Mouse (Mus musculus) erythroblast, embryonic 14.5 days (primary cell): ENCODE results near the gene Olfr1043. TPM values are rescaled to one million over a fixed set of nuclear protein-coding genes. Genes with fewer than 3 reads are reported as not detected.
"Not testable (repeated sequence)": the region's sequence is repeated elsewhere in the genome, so short reads cannot be mapped to it uniquely, and the experiment has no call there.

Experiments used
- H3K27me3 ChIP-seq: 2 replicates; pipeline ENCODE4 v1.6.1; 2012; ENCODE audit warnings: inconsistent platforms; ENCODE audit not compliant: control insufficient read depth
- H3K36me3 ChIP-seq: 2 replicates; pipeline ENCODE4 v1.6.1; 2012; ENCODE audit warnings: mild to moderate bottlenecking, inconsistent platforms; ENCODE audit not compliant: control insufficient read depth
- H3K4me1 ChIP-seq: 2 replicates; pipeline ENCODE4 v1.6.1; 2012; ENCODE audit warnings: inconsistent platforms; ENCODE audit not compliant: control insufficient read depth
- H3K4me3 ChIP-seq: replicated peaks from 2 replicates; pipeline ENCODE3; 2012; ENCODE audit warnings: moderate library complexity, mild to moderate bottlenecking, inconsistent platforms
- H3K9me3 ChIP-seq: 2 replicates; pipeline ENCODE4 v1.6.1; 2012; ENCODE audit warnings: low read length, inconsistent platforms, mixed read lengths; ENCODE audit not compliant: control insufficient read depth
- GATA1 ChIP-seq: IDR thresholded peaks from 2 replicates; pipeline ENCODE4 v1.6.1; 2012; ENCODE audit warnings: low read length, inconsistent platforms, mixed read lengths
- TAL1 ChIP-seq: IDR thresholded peaks from 3 replicates; pipeline ENCODE4 v1.6.1; 2012; ENCODE audit warnings: low read length, inconsistent platforms, mixed read lengths
- polyA plus RNA-seq: library from polyadenylated mRNA; stranded (reverse); fragments of >175 nt; gene quantifications from 2 replicates; pipeline ENCODE4 v1.2.3, GENCODE M21; 2012

Olfr1043 gene
- not detected in 2 replicates for polyA plus RNA-seq

GRCm38 (mm10) chr2:86167422-86167821, at the start of gene Olfr1043:
Gene Olfr1043, minus strand, starts transcription at chr2:86167522.
- Histone ChIP-seq H3K27me3 (no peaks in the 10 kb centered on the region), H3K36me3 (no peaks in the 10 kb centered on the region), H3K9me3 (no peaks in the 10 kb centered on the region; the same call in 1 of the 2 replicates), H3K4me1 (no peaks in the 10 kb centered on the region), H3K4me3 (no peak within 1 kb of the TSS)
- TF ChIP-seq TAL1: no peak

DNA sequence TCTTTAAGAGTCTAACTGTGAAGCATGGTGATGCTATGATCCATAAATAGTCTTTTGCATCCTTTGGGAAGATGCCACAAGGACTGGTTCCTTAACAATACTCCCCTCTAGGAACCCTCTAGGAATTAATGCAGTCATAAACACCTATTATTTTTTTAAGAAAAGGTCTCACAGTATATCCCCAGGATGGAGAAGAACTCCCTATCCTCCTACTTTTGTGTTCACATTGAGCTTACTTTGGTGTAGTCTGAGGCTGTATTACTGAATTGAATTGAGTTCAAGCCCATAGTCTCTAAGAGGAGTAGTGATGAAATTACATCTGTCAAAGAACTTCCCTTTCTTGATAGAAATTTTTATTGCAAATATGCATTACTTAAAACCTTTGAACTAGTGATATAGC, 35.6 kb upstream of the Olfr1043 start, which contains the start of gene Olfr1045:
Gene Olfr1045 (minus strand): TSS at position 101 of the 400 bp plus-strand sequence.
- no peak for TF ChIP-seq GATA1
- no peak for TF ChIP-seq TAL1
- Histone ChIP-seq H3K9me3 (peaks cover 2% of the 10 kb centered on the region; the same call in 1 of the 2 replicates), H3K36me3 (no peaks in the 10 kb centered on the region), H3K27me3 (no peaks in the 10 kb centered on the region), H3K4me1 (no peaks in the 10 kb centered on the region), H3K4me3 (no peak within 1 kb of the TSS)

- H3K9me3 ChIP-seq: peaks cover 2% of the 10 kb centered on the region; the same call in 1 of the 2 replicates
- no peaks in the 10 kb centered on the region for H3K36me3 ChIP-seq
- H3K4me1 ChIP-seq: no peaks in the 10 kb centered on the region
- no peak for TF ChIP-seq TAL1
- no peak for TF ChIP-seq GATA1
- H3K4me3 ChIP-seq: no peak overlapping the region
- no peaks in the 10 kb centered on the region for H3K27me3 ChIP-seq
Observed at GRCm38 (mm10) chr2:86195863-86196262, 28.5 kb upstream of the Olfr1043 start.

- Histone ChIP-seq H3K4me1 (no peaks in the 10 kb centered on the region), H3K27me3 (no peaks in the 10 kb centered on the region), H3K9me3 (peaks cover 5% of the 10 kb centered on the region), H3K36me3 (no peaks in the 10 kb centered on the region), H3K4me3 (no peak within 1 kb of the TSS)
- TF ChIP-seq TAL1 (no peak), GATA1 (no peak)
Observed at GRCm38 (mm10) chr2:86185583-86185982, 18.3 kb upstream of the Olfr1043 start, which contains the start of gene Olfr52. Gene Olfr52, minus strand, starts transcription at chr2:86185683.

DNA sequence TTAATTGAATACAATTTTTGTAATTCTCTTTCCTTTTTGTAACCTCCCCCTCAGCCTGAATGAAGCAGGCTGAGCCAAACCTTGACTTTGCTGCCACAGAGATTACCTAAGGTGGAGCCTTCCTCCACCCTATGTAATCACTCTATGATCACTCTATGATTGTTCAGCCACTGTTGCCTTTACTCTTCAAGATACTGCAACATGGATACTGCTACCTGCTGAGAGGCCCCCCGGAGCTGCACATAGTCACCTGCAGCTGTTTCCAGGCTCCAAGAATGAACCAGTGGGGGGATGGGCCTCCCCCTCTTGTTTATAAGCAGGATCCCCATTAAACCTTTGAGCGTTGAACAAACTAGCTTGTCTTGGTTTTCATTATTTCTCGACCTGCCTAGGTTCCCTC, 12.6 kb upstream of the Olfr1043 start:
- Histone ChIP-seq H3K4me1 (no peaks in the 10 kb centered on the region), H3K4me3 (no peak overlapping the region), H3K27me3 (no peaks in the 10 kb centered on the region), H3K9me3 (0 out of 2 replicates have a peak, but pooled peaks cover 2% of the 10 kb centered on the region), H3K36me3 (no peaks in the 10 kb centered on the region)
- TF ChIP-seq GATA1 (no peak), TAL1 (no peak)

DNA sequence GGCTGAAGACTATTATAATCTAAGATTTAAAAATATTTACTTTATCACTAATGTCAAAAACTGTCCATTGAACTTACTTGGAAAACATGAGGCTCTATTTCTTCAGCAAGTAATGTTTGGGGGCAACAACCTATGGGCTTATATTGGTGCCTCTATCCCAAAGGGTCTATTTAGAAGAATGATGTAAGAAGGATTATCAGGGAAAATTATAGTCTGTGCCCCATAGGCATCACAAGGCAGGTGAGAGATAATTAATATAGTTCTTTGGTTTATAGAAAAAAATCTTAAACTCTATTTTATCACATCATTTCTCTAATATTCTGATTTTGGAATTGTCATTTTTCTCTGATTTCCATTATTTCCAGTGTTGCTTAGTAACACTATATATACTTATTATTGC, 10.4 kb upstream of the Olfr1043 start, which contains the start of gene Olfr1044:
Gene Olfr1044 (minus strand): TSS at position 101 of the 400 bp plus-strand sequence.
- no peak for TF ChIP-seq TAL1
- no peak for TF ChIP-seq GATA1
- no peaks in the 10 kb centered on the region for H3K36me3 ChIP-seq
- H3K4me1 ChIP-seq: no peaks in the 10 kb centered on the region
- H3K9me3 ChIP-seq: 0 out of 2 replicates have a peak, but pooled peaks cover 2% of the 10 kb centered on the region
- H3K4me3 ChIP-seq: no peak within 1 kb of the TSS
- H3K27me3 ChIP-seq: no peaks in the 10 kb centered on the region

- H3K9me3 ChIP-seq, H3K36me3 ChIP-seq, H3K4me3 ChIP-seq, H3K4me1 ChIP-seq, H3K27me3 ChIP-seq: not testable (repeated sequence)
Observed at GRCm38 (mm10) chr2:86175422-86175821, 8.1 kb upstream of the Olfr1043 start.

GRCm38 (mm10) chr2:86161738-86162137, 5.6 kb downstream of the Olfr1043 start, which contains the start of gene Olfr1042:
Gene Olfr1042, minus strand, starts transcription at chr2:86161838.
- peaks cover 2% of the 10 kb centered on the region; the same call in 1 of the 2 replicates for H3K9me3 ChIP-seq
- no peak within 1 kb of the TSS for H3K4me3 ChIP-seq
- TF ChIP-seq TAL1: no peak
- TF ChIP-seq GATA1: no peak
- H3K36me3 ChIP-seq: no peaks in the 10 kb centered on the region
- H3K4me1 ChIP-seq: no peaks in the 10 kb centered on the region
- H3K27me3 ChIP-seq: no peaks in the 10 kb centered on the region

DNA sequence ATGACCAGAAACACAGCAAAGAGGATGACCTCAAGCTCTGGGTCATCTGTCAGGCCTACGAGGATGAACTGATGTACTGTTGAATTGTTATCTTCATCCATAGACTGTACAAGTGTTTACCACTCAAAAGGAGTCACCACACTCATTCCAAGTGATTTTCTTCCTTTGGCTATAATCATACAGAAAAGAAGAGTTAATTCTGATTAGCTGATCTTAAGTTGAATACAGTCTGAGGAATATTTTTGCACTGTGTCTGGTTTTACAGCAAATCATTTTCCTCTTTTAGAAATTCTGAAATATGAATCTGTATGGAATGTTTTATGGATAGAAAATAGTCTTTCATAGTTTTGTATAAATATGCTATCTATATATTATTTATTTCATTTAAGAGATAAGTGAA, 20.7 kb downstream of the Olfr1043 start, which contains the start of gene Olfr1040:
Gene Olfr1040 (minus strand): TSS at position 101 of the 400 bp plus-strand sequence.
- no peaks in the 10 kb centered on the region for H3K36me3 ChIP-seq
- no peaks in the 10 kb centered on the region for H3K27me3 ChIP-seq
- H3K9me3 ChIP-seq: no peaks in the 10 kb centered on the region
- TF ChIP-seq GATA1 (no peak), TAL1 (no peak)
- no peaks in the 10 kb centered on the region for H3K4me1 ChIP-seq
- H3K4me3 ChIP-seq: no peak within 1 kb of the TSS

DNA sequence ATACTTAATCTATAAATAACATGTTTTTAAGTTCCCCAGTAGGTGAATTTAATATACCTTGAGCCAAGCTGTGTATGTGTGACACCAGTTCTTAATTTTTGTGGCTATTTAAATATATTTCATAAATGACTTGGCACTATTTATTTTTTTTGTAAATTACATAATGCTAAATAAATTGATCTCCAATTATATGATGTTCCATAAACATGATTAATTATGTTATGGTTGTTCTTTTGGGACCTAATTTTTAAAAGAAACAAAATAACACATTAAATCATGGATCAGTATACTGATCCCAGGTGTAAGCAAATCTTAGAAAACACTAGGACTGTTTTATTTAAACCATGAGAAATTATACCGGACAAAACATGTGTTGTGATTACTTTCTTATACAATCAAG, 31.5 kb downstream of the Olfr1043 start, which contains the start of gene Olfr1039:
Gene Olfr1039 (minus strand): TSS at position 101 of the 400 bp plus-strand sequence.
- Histone ChIP-seq H3K4me3 (no peak within 1 kb of the TSS), H3K9me3 (no peaks in the 10 kb centered on the region), H3K4me1 (no peaks in the 10 kb centered on the region), H3K27me3 (no peaks in the 10 kb centered on the region), H3K36me3 (no peaks in the 10 kb centered on the region)
- TF ChIP-seq GATA1: no peak
- TF ChIP-seq TAL1: no peak

Other genes starting within 250 kb of the Olfr1043 start
- not detected in 2 replicates for gene Olfr1026, start 246.0 kb downstream of the Olfr1043 start, polyA plus RNA-seq
- gene Olfr1028, start 217.1 kb downstream of the Olfr1043 start, polyA plus RNA-seq: not detected in 2 replicates
- gene Olfr1029, start 193.6 kb downstream of the Olfr1043 start, polyA plus RNA-seq: not detected in 2 replicates
- 0.01 TPM in 1 of 2 replicates, not detected in the other for gene Olfr1030, start 188.2 kb downstream of the Olfr1043 start, polyA plus RNA-seq
- gene Olfr1031, start 177.2 kb downstream of the Olfr1043 start, polyA plus RNA-seq: not detected in 2 replicates
- not detected in 2 replicates for gene Olfr1032, start 162.0 kb downstream of the Olfr1043 start, polyA plus RNA-seq
- gene Olfr1033, start 146.9 kb downstream of the Olfr1043 start, polyA plus RNA-seq: not detected in 2 replicates
- gene Olfr1034, start 121.7 kb downstream of the Olfr1043 start, polyA plus RNA-seq: not detected in 2 replicates
- not detected in 2 replicates for gene Olfr1036, start 93.5 kb downstream of the Olfr1043 start, polyA plus RNA-seq
- gene Olfr1037, start 80.1 kb downstream of the Olfr1043 start, polyA plus RNA-seq: not detected in 2 replicates
- gene Olfr1039, start 31.6 kb downstream of the Olfr1043 start, polyA plus RNA-seq: not detected in 2 replicates
- gene Olfr1040, start 20.8 kb downstream of the Olfr1043 start, polyA plus RNA-seq: not detected in 2 replicates
- gene Olfr1042, start 5.7 kb downstream of the Olfr1043 start, polyA plus RNA-seq: not detected in 2 replicates
- gene Olfr1044, start 10.3 kb upstream of the Olfr1043 start, polyA plus RNA-seq: not detected in 2 replicates
- gene Olfr52, start 18.2 kb upstream of the Olfr1043 start, polyA plus RNA-seq: not detected in 2 replicates
- gene Olfr1045, start 35.5 kb upstream of the Olfr1043 start, polyA plus RNA-seq: not detected in 2 replicates
- not detected in 2 replicates for gene Olfr1046, start 51.8 kb upstream of the Olfr1043 start, polyA plus RNA-seq
- gene Olfr1047, start 63.9 kb upstream of the Olfr1043 start, polyA plus RNA-seq: not detected in 2 replicates
- not detected in 2 replicates for gene Olfr1048, start 72.8 kb upstream of the Olfr1043 start, polyA plus RNA-seq
- gene Olfr1049, start 90.8 kb upstream of the Olfr1043 start, polyA plus RNA-seq: not detected in 2 replicates
- not detected in 2 replicates for gene Olfr1051, start 111.6 kb upstream of the Olfr1043 start, polyA plus RNA-seq
- gene Olfr1052, start 124.9 kb upstream of the Olfr1043 start, polyA plus RNA-seq: not detected in 2 replicates
- not detected in 2 replicates for gene Olfr1053, start 147.8 kb upstream of the Olfr1043 start, polyA plus RNA-seq
- gene Olfr1054, start 167.9 kb upstream of the Olfr1043 start, polyA plus RNA-seq: not detected in 2 replicates
- not detected in 2 replicates for gene Olfr1055, start 182.8 kb upstream of the Olfr1043 start, polyA plus RNA-seq
- not detected in 2 replicates for gene Olfr1056, start 194.9 kb upstream of the Olfr1043 start, polyA plus RNA-seq
- gene Olfr1057, start 210.9 kb upstream of the Olfr1043 start, polyA plus RNA-seq: not detected in 2 replicates
- gene Olfr1058, start 221.0 kb upstream of the Olfr1043 start, polyA plus RNA-seq: not detected in 2 replicates
- 0.04 TPM in 1 of 2 replicates, not detected in the other for gene Olfr1061, start 246.5 kb upstream of the Olfr1043 start, polyA plus RNA-seq